ENCODE assay signal across 9 mouse cellular contexts in genomic region chr6:90787036-90787435, GRCm38 (mm10).
DNase-seq lines count a peak whose midpoint lies in the region; ATAC-seq and TF ChIP-seq lines count a peak whose summit lies in the region.
"Had no signal": no experiment of that assay in that cellular context is flagged by ENCODE, and none has a peak within 500 bp of the region (broad histone marks: within the 10 kb centered on the region; RNA-seq: fewer than 3 reads in every experiment).

No protein-coding gene starts in this region.

- 0 out of 2 replicates have a peak, but pooled peaks cover 7% of the 10 kb centered on the region for H3K27me3 ChIP-seq in liver, embryonic 12.5 days (replicated peaks)
- no peaks in the 10 kb centered on the region for H3K27me3 ChIP-seq in forebrain, embryonic 13.5 days
- H3K27me3 ChIP-seq in spleen, adult 2 months (ENCODE audit: control insufficient read depth, insufficient read depth, low read length): no peaks in the 10 kb centered on the region
- no peaks in the 10 kb centered on the region for H3K27me3 ChIP-seq in thymus, adult 2 months (ENCODE audit: control insufficient read depth, insufficient read depth, low read length)
- H3K27me3 ChIP-seq: heart, embryonic 15.5 days had no signal

- no peaks in the 10 kb centered on the region for H3K36me3 ChIP-seq in liver, embryonic 12.5 days
- no peaks in the 10 kb centered on the region for H3K36me3 ChIP-seq in forebrain, embryonic 13.5 days (ENCODE audit: poor library complexity, severe bottlenecking)
- H3K36me3 ChIP-seq in spleen, adult 2 months (ENCODE audit: control insufficient read depth, insufficient read depth, low read length): no peaks in the 10 kb centered on the region
- H3K36me3 ChIP-seq in thymus, adult 2 months (ENCODE audit: control insufficient read depth, insufficient read depth, low read length): no peaks in the 10 kb centered on the region
- H3K36me3 ChIP-seq: heart, embryonic 15.5 days had no signal

- DNase-seq in liver: peak; percentile 12
- DNase-seq in lung, postnatal 14 days: peak; percentile 56
- peak; percentile 70 to 84 for DNase-seq in spleen, adult 2 months (ENCODE audit: low read depth in 1 of 2, low spot score in 2 of 2)
- DNase-seq in thymus, adult 2 months: no peak
- DNase-seq in thymus, postnatal 14 days: no peak
- no peak for DNase-seq in urinary bladder, adult 18-20 months (ENCODE audit: low spot score in 2 of 2)

- TF ChIP-seq POLR2A in spleen, adult 2 months (IDR thresholded peaks at IDR 0.05; ENCODE audit: low read depth, low read length): no peak
- no peak for TF ChIP-seq POLR2A in thymus, adult 2 months (IDR thresholded peaks at IDR 0.05; ENCODE audit: control insufficient read depth, extremely low read depth, insufficient read depth, low read length, poor library complexity)

- H3K4me1 ChIP-seq in liver, embryonic 12.5 days: peaks cover 5% of the 10 kb centered on the region; the same call in 1 of the 2 replicates
- peaks cover 53% of the 10 kb centered on the region for H3K4me1 ChIP-seq in forebrain, embryonic 13.5 days
- H3K4me1 ChIP-seq in spleen, adult 2 months (ENCODE audit: control insufficient read depth, insufficient read depth, insufficient read length): peaks cover 6% of the 10 kb centered on the region; the same call in 1 of the 2 replicates
- H3K4me1 ChIP-seq in thymus, adult 2 months (replicated peaks; ENCODE audit: control insufficient read depth, insufficient read depth, low read length): peaks cover 4% of the 10 kb centered on the region

- no peak overlapping the region for H3K9ac ChIP-seq in liver, embryonic 12.5 days
- H3K9ac ChIP-seq in forebrain, embryonic 13.5 days: no peak overlapping the region
- H3K9ac ChIP-seq: heart, embryonic 15.5 days had no signal

- H3K4me2 ChIP-seq in liver, embryonic 12.5 days: no peak overlapping the region
- H3K4me2 ChIP-seq in forebrain, embryonic 13.5 days: peak overlapping the region; percentile 23
- H3K4me2 ChIP-seq: heart, embryonic 15.5 days had no signal

- 45% methylated on average over 6 of the region's 6 CpGs for WGBS in liver, embryonic 12.5 days (ENCODE audit: insufficient replicate concordance)
- 37% methylated on average over 6 of the region's 6 CpGs for WGBS in forebrain, embryonic 13.5 days
- WGBS in spleen, adult 2 months: 20% methylated on average over 6 of the region's 6 CpGs
- WGBS in thymus, adult 2 months: 38% methylated on average over 6 of the region's 6 CpGs

- ATAC-seq in liver, embryonic 12.5 days: no peak
- no peak for ATAC-seq in forebrain, embryonic 13.5 days

- no peak overlapping the region for H3K27ac ChIP-seq in liver, embryonic 12.5 days
- H3K27ac ChIP-seq in forebrain, embryonic 13.5 days: peak overlapping the region; percentile 72
- H3K27ac ChIP-seq in spleen, adult 2 months (ENCODE audit: insufficient read depth, low read length): no peak overlapping the region
- H3K27ac ChIP-seq in thymus, adult 2 months (ENCODE audit: control insufficient read depth, insufficient read depth, low read length): no peak overlapping the region
- H3K27ac ChIP-seq: heart, embryonic 15.5 days had no signal

- H3K4me3 ChIP-seq in liver, embryonic 12.5 days: no peak overlapping the region
- no peak overlapping the region for H3K4me3 ChIP-seq in forebrain, embryonic 13.5 days
- no peak overlapping the region for H3K4me3 ChIP-seq in spleen, adult 2 months (ENCODE audit: extremely low read depth, insufficient read depth, insufficient read length)
- H3K4me3 ChIP-seq in thymus, adult 2 months (ENCODE audit: control insufficient read depth, insufficient read depth, low read length): no peak overlapping the region
- H3K4me3 ChIP-seq: heart, embryonic 15.5 days had no signal

- H3K9me3 ChIP-seq in liver, embryonic 12.5 days (replicated peaks): no peaks in the 10 kb centered on the region
- H3K9me3 ChIP-seq in forebrain, embryonic 13.5 days (replicated peaks): no peaks in the 10 kb centered on the region
- H3K9me3 ChIP-seq: heart, embryonic 15.5 days had no signal

- TF ChIP-seq CTCF in spleen, adult 2 months (IDR thresholded peaks at IDR 0.05; ENCODE audit: extremely low read depth, insufficient read depth, insufficient read length, insufficient replicate concordance): no peak
- TF ChIP-seq CTCF in thymus, adult 2 months (IDR thresholded peaks at IDR 0.05; ENCODE audit: borderline replicate concordance, control insufficient read depth, extremely low read depth, insufficient read depth, low read length, poor library complexity): no peak

Comparison
In these comparisons a context has a peak if more than half of its experiments do, and no peak if none do; other contexts are left out.
1. DNase-seq: peak in liver (single experiment), lung, postnatal 14 days (single experiment) and spleen, adult 2 months (2 of 2); none in thymus, adult 2 months (single experiment), thymus, postnatal 14 days (single experiment) and urinary bladder, adult 18-20 months (0 of 2).